Mouse (Mus musculus): ENCODE measurements around the gene Exoc6b. TPM values are rescaled to one million over a fixed set of nuclear protein-coding genes. Genes with fewer than 3 reads are reported as not detected.

The Exoc6b gene
- total and polyA plus RNA-seq, 2 experiments from 2014 or later = 37.0 to 43.7 TPM

GRCm38 (mm10) chr6:85051109-85051508 lies 18.2 kb downstream of the Exoc6b start:
- DNase-seq (ENCODE audit: low spot score) (no peak), ATAC-seq (ENCODE audit: low FRiP score) (no peak)
- Histone ChIP-seq H3K27me3 (ENCODE audit: insufficient read depth, low read length) (no peaks in the 10 kb centered on the region), H3K9me3 (ENCODE audit: low read length) (no peaks in the 10 kb centered on the region), H3K4me2 (ENCODE audit: low read depth, low read length, poor library complexity, severe bottlenecking) (no peak overlapping the region), H3K4me3 (ENCODE audit: low read depth, low read length) (no peak overlapping the region), H3K27ac (ENCODE audit: low read depth, low read length) (no peak overlapping the region), H3K9ac (replicated peaks; ENCODE audit: low read length, poor library complexity, severe bottlenecking) (no peak overlapping the region), H3K4me1 (ENCODE audit: insufficient read depth, low read length) (no peaks in the 10 kb centered on the region), H3K36me3 (ENCODE audit: insufficient read depth, low read length) (no peaks in the 10 kb centered on the region)
- no peak for TF ChIP-seq CTCF (IDR thresholded peaks at IDR 0.05)
- 93% methylated on average over 4 of the region's 4 CpGs for WGBS

- Histone ChIP-seq H3K9ac (replicated peaks; ENCODE audit: low read length, poor library complexity, severe bottlenecking) (no peak overlapping the region), H3K4me1 (ENCODE audit: insufficient read depth, low read length) (no peaks in the 10 kb centered on the region), H3K4me2 (ENCODE audit: low read depth, low read length, poor library complexity, severe bottlenecking) (no peak overlapping the region), H3K27me3 (ENCODE audit: insufficient read depth, low read length) (no peaks in the 10 kb centered on the region), H3K27ac (ENCODE audit: low read depth, low read length) (no peak overlapping the region), H3K9me3 (ENCODE audit: low read length) (no peaks in the 10 kb centered on the region), H3K36me3 (ENCODE audit: insufficient read depth, low read length) (no peaks in the 10 kb centered on the region), H3K4me3 (ENCODE audit: low read depth, low read length) (no peak overlapping the region)
- ATAC-seq (ENCODE audit: low FRiP score) = no peak
- TF ChIP-seq CTCF (IDR thresholded peaks at IDR 0.05) = no peak
- WGBS = 92% methylated on average over 3 of the region's 3 CpGs
- no peak for DNase-seq (ENCODE audit: low spot score)
Measured at GRCm38 (mm10) chr6:85046531-85046930, 22.8 kb downstream of the Exoc6b start.

DNA sequence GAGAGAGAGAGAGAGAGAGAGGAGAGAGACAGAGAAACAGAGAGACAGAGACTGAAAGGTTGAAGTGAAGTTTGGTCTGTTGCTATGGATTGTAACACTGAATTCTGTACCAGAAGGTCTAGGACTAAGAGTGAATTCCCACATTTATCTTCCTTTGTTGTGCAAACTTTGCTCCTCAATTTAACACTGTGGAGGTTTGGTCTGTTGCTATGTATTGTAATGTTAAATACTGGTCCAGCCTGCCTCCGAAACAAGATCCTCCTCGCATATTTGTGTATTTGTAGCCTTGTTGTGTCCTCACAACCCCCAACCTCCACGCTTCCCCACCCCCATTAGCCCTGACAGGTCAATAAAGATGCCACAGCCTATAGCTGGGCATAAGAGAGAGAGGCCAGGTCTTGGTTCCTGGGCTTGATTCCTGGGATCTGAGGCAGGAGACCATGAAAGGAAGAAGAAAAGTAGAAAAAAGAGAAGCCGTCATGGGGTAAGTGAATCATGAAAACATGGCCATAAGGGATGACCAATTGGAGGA lies 24.6 kb downstream of the Exoc6b start:
- Histone ChIP-seq H3K4me3 (ENCODE audit: low read depth, low read length) (no peak overlapping the region), H3K4me2 (ENCODE audit: low read depth, low read length, poor library complexity, severe bottlenecking) (no peak overlapping the region), H3K4me1 (ENCODE audit: insufficient read depth, low read length) (no peaks in the 10 kb centered on the region), H3K27me3 (ENCODE audit: insufficient read depth, low read length) (no peaks in the 10 kb centered on the region), H3K9me3 (ENCODE audit: low read length) (no peaks in the 10 kb centered on the region), H3K27ac (ENCODE audit: low read depth, low read length) (no peak overlapping the region), H3K9ac (replicated peaks; ENCODE audit: low read length, poor library complexity, severe bottlenecking) (no peak overlapping the region), H3K36me3 (ENCODE audit: insufficient read depth, low read length) (no peaks in the 10 kb centered on the region)
- 44% methylated on average over 4 of the region's 4 CpGs for WGBS
- DNase-seq (ENCODE audit: low spot score) (no peak), ATAC-seq (ENCODE audit: low FRiP score) (no peak)
- no peak for TF ChIP-seq CTCF (IDR thresholded peaks at IDR 0.05)

DNA sequence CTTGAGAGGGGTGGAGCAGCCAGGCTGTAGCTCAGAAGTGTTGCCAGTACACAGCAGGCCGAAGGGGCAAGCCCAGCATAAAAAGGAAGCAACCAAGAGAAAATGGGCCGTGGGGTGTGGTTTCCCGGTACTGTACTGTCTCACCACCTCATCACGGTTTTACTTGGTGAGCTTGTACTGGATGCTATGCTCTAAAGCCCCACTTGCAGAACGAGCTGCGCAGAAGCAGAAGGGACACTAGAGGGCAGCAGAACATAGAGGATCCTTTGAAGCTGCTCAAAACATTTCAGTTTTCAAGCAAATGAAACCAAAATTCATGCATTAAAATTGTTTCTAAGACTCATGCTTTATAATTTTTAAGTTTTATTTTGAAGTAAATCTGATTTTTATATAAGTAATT lies 31.6 kb downstream of the Exoc6b start:
- H3K4me2 ChIP-seq (ENCODE audit: low read depth, low read length, poor library complexity, severe bottlenecking) = no peak overlapping the region
- no peaks in the 10 kb centered on the region for H3K36me3 ChIP-seq (ENCODE audit: insufficient read depth, low read length)
- H3K9ac ChIP-seq (replicated peaks; ENCODE audit: low read length, poor library complexity, severe bottlenecking) = no peak overlapping the region
- peak; percentile 91 for TF ChIP-seq CTCF (IDR thresholded peaks at IDR 0.05)
- peak; percentile 80 for DNase-seq (ENCODE audit: low spot score)
- no peaks in the 10 kb centered on the region for H3K9me3 ChIP-seq (ENCODE audit: low read length)
- no peaks in the 10 kb centered on the region for H3K4me1 ChIP-seq (ENCODE audit: insufficient read depth, low read length)
- H3K27ac ChIP-seq (ENCODE audit: low read depth, low read length) = no peak overlapping the region
- no peaks in the 10 kb centered on the region for H3K27me3 ChIP-seq (ENCODE audit: insufficient read depth, low read length)
- ATAC-seq (ENCODE audit: low FRiP score) = no peak
- no peak overlapping the region for H3K4me3 ChIP-seq (ENCODE audit: low read depth, low read length)
- WGBS = 6% methylated on average over 6 of the region's 6 CpGs

DNA sequence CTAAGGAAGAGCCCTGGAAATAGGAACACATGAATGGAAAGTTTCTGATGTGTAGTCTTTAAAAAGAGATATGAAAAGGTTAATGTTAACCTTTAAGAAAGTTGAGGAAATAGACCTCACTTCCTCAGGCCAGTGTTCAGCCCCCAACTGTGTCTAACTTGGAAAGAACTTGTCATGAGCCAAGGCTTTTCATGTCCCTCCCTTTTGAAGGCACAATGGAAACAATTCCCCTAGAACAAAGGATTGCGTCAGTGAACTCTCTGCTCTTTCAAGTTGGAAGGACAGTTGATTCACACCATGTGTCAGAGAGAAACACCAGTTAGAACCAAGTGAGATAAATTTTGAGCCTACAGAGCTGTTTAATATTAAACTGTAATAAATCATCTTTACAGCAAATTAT lies 39.6 kb downstream of the Exoc6b start:
- no peak for ATAC-seq (ENCODE audit: low FRiP score)
- Histone ChIP-seq H3K9me3 (ENCODE audit: low read length) (no peaks in the 10 kb centered on the region), H3K4me2 (ENCODE audit: low read depth, low read length, poor library complexity, severe bottlenecking) (no peak overlapping the region), H3K9ac (replicated peaks; ENCODE audit: low read length, poor library complexity, severe bottlenecking) (no peak overlapping the region), H3K36me3 (ENCODE audit: insufficient read depth, low read length) (no peaks in the 10 kb centered on the region), H3K27ac (ENCODE audit: low read depth, low read length) (no peak overlapping the region), H3K27me3 (ENCODE audit: insufficient read depth, low read length) (no peaks in the 10 kb centered on the region), H3K4me1 (ENCODE audit: insufficient read depth, low read length) (no peaks in the 10 kb centered on the region), H3K4me3 (ENCODE audit: low read depth, low read length) (no peak overlapping the region)
- 48% methylated on average over 1 of the region's 1 CpGs for WGBS
- peak; percentile 6 for DNase-seq (ENCODE audit: low spot score)
- TF ChIP-seq CTCF (IDR thresholded peaks at IDR 0.05) = no peak

DNA sequence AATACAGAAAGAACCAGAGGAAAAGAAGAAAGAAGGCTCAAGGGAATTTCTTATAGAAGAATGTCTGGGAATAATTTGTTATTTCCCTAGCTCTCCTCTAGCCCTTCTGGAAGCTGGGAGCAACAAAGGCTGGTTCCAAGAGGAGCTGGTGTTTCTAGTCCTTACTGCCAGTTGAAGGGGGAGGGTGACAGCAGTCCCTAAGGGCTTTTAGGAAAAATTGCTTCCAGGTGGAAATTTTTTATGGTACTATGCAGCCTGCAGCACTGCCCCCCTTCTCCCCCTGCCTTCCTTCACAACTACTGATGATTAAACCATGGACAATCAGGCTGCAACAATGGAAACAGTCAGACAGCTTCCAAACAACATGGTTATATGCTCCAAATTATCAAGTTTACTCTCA lies 44.9 kb downstream of the Exoc6b start:
- DNase-seq (ENCODE audit: low spot score) = no peak
- no peaks in the 10 kb centered on the region for H3K9me3 ChIP-seq (ENCODE audit: low read length)
- ATAC-seq (ENCODE audit: low FRiP score) = no peak
- no peaks in the 10 kb centered on the region for H3K36me3 ChIP-seq (ENCODE audit: insufficient read depth, low read length)
- H3K27me3 ChIP-seq (ENCODE audit: insufficient read depth, low read length) = no peaks in the 10 kb centered on the region
- no peak overlapping the region for H3K27ac ChIP-seq (ENCODE audit: low read depth, low read length)
- no peak for TF ChIP-seq CTCF (IDR thresholded peaks at IDR 0.05)
- H3K4me3 ChIP-seq (ENCODE audit: low read depth, low read length) = no peak overlapping the region
- H3K4me1 ChIP-seq (ENCODE audit: insufficient read depth, low read length) = no peaks in the 10 kb centered on the region
- no peak overlapping the region for H3K4me2 ChIP-seq (ENCODE audit: low read depth, low read length, poor library complexity, severe bottlenecking)
- H3K9ac ChIP-seq (replicated peaks; ENCODE audit: low read length, poor library complexity, severe bottlenecking) = no peak overlapping the region
